Mouse (Mus musculus) E14TG2a.4 (cell line): Measurements from ENCODE around the gene Camk1d.

Source experiments
- CTCF ChIP-seq: conservative IDR thresholded peaks from 2 replicates; pipeline ENCODE4 v1.5.1; 2014; ENCODE audit warnings: low read length
- NANOG ChIP-seq: IDR thresholded peaks from 2 replicates; pipeline ENCODE4 v1.6.1; 2014; ENCODE audit warnings: borderline replicate concordance, low read length, mixed read lengths

GRCm38 (mm10) chr2:5613651-5614307 is 100.5 kb downstream of the Camk1d start:
- TF ChIP-seq CTCF, result no peak
- TF ChIP-seq NANOG, result no peak
